Mouse (Mus musculus) C2C12 (cell line): Measurements from ENCODE around the gene Slc44a2.

Source experiments
- CTCF ChIP-seq: IDR thresholded peaks from one replicate; pipeline ENCODE4 v1.5.1; 2011; ENCODE audit not compliant: control insufficient read depth, insufficient read depth, insufficient read length
- FOSL1 ChIP-seq: IDR thresholded peaks from one replicate; pipeline ENCODE4 v1.8.0; 2011; ENCODE audit warnings: mild to moderate bottlenecking, low read length; ENCODE audit not compliant: poor library complexity, insufficient read depth, severe bottlenecking
- MAX ChIP-seq: IDR thresholded peaks from one replicate; pipeline ENCODE4 v1.6.1; 2011; ENCODE audit warnings: mild to moderate bottlenecking, control low read depth

DNA sequence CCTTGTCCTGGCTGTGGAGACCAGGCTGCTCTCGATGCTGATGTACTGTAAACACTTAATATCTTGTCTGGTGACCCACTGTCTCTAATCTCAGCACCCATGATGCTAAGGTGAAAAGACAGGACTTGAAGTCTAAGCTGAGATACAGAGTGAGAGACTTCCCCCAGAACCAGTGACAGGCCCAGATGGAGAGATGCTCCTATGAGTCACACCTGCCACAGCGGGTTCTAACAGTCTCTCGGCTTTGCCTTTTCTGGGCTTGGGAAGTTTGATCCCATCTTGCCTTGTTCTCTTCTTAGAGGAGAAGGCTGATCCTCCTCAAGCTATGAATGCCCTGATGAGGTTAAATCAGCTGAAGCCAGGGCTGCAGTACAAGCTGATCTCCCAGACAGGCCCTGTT, 76.7 kb downstream of the Slc44a2 start:
- TF ChIP-seq MAX (no peak), CTCF (no peak), FOSL1 (no peak)
